ENCODE assay signal across 25 mouse cellular contexts in the genomic region with DNA sequence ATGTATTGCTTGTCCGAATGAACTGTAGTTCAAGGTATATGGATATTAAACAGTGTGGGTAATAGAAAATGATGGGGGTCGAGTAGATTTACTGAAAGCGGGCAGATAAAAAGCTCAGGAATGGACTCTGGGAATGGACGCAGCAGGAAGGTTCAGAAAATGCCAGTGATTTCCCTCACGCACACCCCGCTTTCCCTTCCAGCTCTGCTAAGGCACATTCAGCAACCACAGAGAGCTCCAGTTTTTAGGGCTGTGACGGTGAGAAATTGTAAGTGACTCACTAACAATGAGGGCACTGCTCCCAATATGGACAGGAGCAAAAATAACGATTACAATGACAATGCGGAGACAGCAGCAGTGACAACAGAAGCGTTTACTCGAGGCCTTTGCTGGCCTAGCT. TPM values are rescaled to one million over a fixed set of nuclear protein-coding genes. Genes with fewer than 3 reads are reported as not detected.
DNase-seq lines count a peak whose midpoint lies in the region; ATAC-seq and TF ChIP-seq lines count a peak whose summit lies in the region.
"Had no signal": no experiment of that assay in that cellular context is flagged by ENCODE, and none has a peak within 500 bp of the region (broad histone marks: within the 10 kb centered on the region; RNA-seq: fewer than 3 reads in every experiment).

No protein-coding gene starts in this region.

- no peak overlapping the region for H3K9ac ChIP-seq in limb, embryonic 12.5 days (replicated peaks)
- no peak overlapping the region for H3K9ac ChIP-seq in midbrain, embryonic 16.5 days (ENCODE audit: low read depth, low read length)
- H3K9ac ChIP-seq: heart, embryonic 12.5 days; kidney, embryonic 15.5 days; limb, embryonic 15.5 days; liver, embryonic 14.5 days; lung, embryonic 15.5 days had no signal

- no peak for TF ChIP-seq CTCF in cerebellum, adult 2 months (IDR thresholded peaks at IDR 0.05; ENCODE audit: borderline replicate concordance, insufficient read depth, low read depth, low read length)
- TF ChIP-seq CTCF in brain, embryonic 14.5 days (IDR thresholded peaks at IDR 0.05; ENCODE audit: borderline replicate concordance, extremely low read depth, insufficient read depth, insufficient read length), result no peak

- H3K36me3 ChIP-seq in limb, embryonic 12.5 days, result no peaks in the 10 kb centered on the region
- H3K36me3 ChIP-seq in limb, embryonic 10.5 days, result peaks cover 7% of the 10 kb centered on the region; the same call in 1 of the 2 replicates
- no peaks in the 10 kb centered on the region for H3K36me3 ChIP-seq in midbrain, embryonic 16.5 days (ENCODE audit: control insufficient read depth, insufficient read depth, low read length)
- H3K36me3 ChIP-seq: limb, embryonic 15.5 days; lung, embryonic 15.5 days had no signal

- no peaks in the 10 kb centered on the region for H3K9me3 ChIP-seq in limb, embryonic 12.5 days
- H3K9me3 ChIP-seq in limb, embryonic 10.5 days (replicated peaks), result no peaks in the 10 kb centered on the region
- H3K9me3 ChIP-seq in midbrain, embryonic 16.5 days (replicated peaks; ENCODE audit: control insufficient read depth, low read length, poor library complexity, severe bottlenecking), result no peaks in the 10 kb centered on the region
- H3K9me3 ChIP-seq: heart, embryonic 12.5 days; kidney, embryonic 15.5 days; limb, embryonic 15.5 days; lung, embryonic 15.5 days had no signal

- TF ChIP-seq POLR2A in cerebellum, adult 2 months (IDR thresholded peaks at IDR 0.05; ENCODE audit: borderline replicate concordance, insufficient read depth, low read length), result no peak
- no peak for TF ChIP-seq POLR2A in brain, embryonic 14.5 days (IDR thresholded peaks at IDR 0.05; ENCODE audit: borderline replicate concordance, extremely low read depth, insufficient read depth, insufficient read length, poor library complexity, severe bottlenecking)

- WGBS in cerebellum, adult 2 months, result 74% methylated on average over 11 of the region's 11 CpGs
- 63% methylated on average over 11 of the region's 11 CpGs for WGBS in limb, embryonic 12.5 days
- 87% methylated on average over 11 of the region's 11 CpGs for WGBS in limb, embryonic 10.5 days
- WGBS in midbrain, embryonic 16.5 days, result 61% methylated on average over 11 of the region's 11 CpGs

- 0 out of 2 replicates have a peak overlapping the region, but pooled peaks have one; percentile 6 for H3K4me2 ChIP-seq in limb, embryonic 12.5 days
- H3K4me2 ChIP-seq in midbrain, embryonic 16.5 days (ENCODE audit: low read length), result no peak overlapping the region
- H3K4me2 ChIP-seq: heart, embryonic 12.5 days; kidney, embryonic 15.5 days; limb, embryonic 15.5 days; lung, embryonic 15.5 days had no signal

- H3K27me3 ChIP-seq in cerebellum, adult 2 months (ENCODE audit: control insufficient read depth, insufficient read depth, low read length), result no peaks in the 10 kb centered on the region
- peaks cover 22% of the 10 kb centered on the region; the same call in 1 of the 2 replicates for H3K27me3 ChIP-seq in limb, embryonic 12.5 days
- peaks cover 59% of the 10 kb centered on the region for H3K27me3 ChIP-seq in limb, embryonic 10.5 days (ENCODE audit: low read depth, poor library complexity, severe bottlenecking)
- no peaks in the 10 kb centered on the region for H3K27me3 ChIP-seq in midbrain, embryonic 16.5 days (ENCODE audit: control insufficient read depth, insufficient read depth, low read depth, low read length)
- H3K27me3 ChIP-seq: heart, embryonic 12.5 days; limb, embryonic 15.5 days; lung, embryonic 15.5 days had no signal

- no peak overlapping the region for H3K4me3 ChIP-seq in cerebellum, adult 2 months (replicated peaks; ENCODE audit: insufficient read depth, low read depth, low read length)
- H3K4me3 ChIP-seq in limb, embryonic 12.5 days (replicated peaks), result no peak overlapping the region
- H3K4me3 ChIP-seq in limb, embryonic 10.5 days, result no peak overlapping the region
- no peak overlapping the region for H3K4me3 ChIP-seq in midbrain, embryonic 16.5 days (ENCODE audit: low read depth, low read length)
- H3K4me3 ChIP-seq: heart, embryonic 12.5 days; kidney, embryonic 15.5 days; limb, embryonic 15.5 days; lung, embryonic 15.5 days; myocyte had no signal

- no peaks in the 10 kb centered on the region for H3K4me1 ChIP-seq in cerebellum, adult 2 months (ENCODE audit: control insufficient read depth, insufficient read depth, low read length)
- 0 out of 2 replicates have a peak, but pooled peaks cover 2% of the 10 kb centered on the region for H3K4me1 ChIP-seq in limb, embryonic 12.5 days (replicated peaks)
- no peaks in the 10 kb centered on the region for H3K4me1 ChIP-seq in limb, embryonic 10.5 days
- H3K4me1 ChIP-seq in midbrain, embryonic 16.5 days (ENCODE audit: control insufficient read depth, insufficient read depth, low read length), result no peaks in the 10 kb centered on the region
- H3K4me1 ChIP-seq: heart, embryonic 12.5 days; kidney, embryonic 15.5 days; limb, embryonic 15.5 days; lung, embryonic 15.5 days had no signal

- 0 out of 2 replicates have a peak, but pooled peaks have one; percentile 42 for ATAC-seq in limb, embryonic 12.5 days (ENCODE audit: insufficient number of reproducible peaks, insufficient read depth, low FRiP score, low TSS enrichment, low read depth)
- peak; percentile 84 for ATAC-seq in midbrain, embryonic 16.5 days
- ATAC-seq: CD4-positive, CD25-positive, alpha-beta regulatory T cell, adult 4 months; forebrain, embryonic 16.5 days had no signal

- peak; percentile 6 to 7 for DNase-seq in cerebellum, postnatal 10 days
- no peak for DNase-seq in cerebellum, adult 2 months
- DNase-seq in limb, embryonic 10.5 days (ENCODE audit: low spot score), result no peak
- DNase-seq in brain, embryonic 14.5 days (ENCODE audit: low read depth), result peak; percentile 64
- no peak for DNase-seq in thymus, postnatal 14 days
- DNase-seq: cerebellum, adult 8-10 months; gastrocnemius, postnatal 25 days; heart, adult 18-20 months; heart, postnatal 10 days; kidney, adult 11 months; kidney, postnatal 36 days; right cerebral cortex, postnatal 25 days; spleen, adult 18-20 months had no signal

- H3K27ac ChIP-seq in cerebellum, adult 2 months (ENCODE audit: insufficient read depth, low read length), result no peak overlapping the region
- no peak overlapping the region for H3K27ac ChIP-seq in limb, embryonic 12.5 days
- H3K27ac ChIP-seq in limb, embryonic 10.5 days, result no peak overlapping the region
- H3K27ac ChIP-seq in midbrain, embryonic 16.5 days (ENCODE audit: low read length), result peak overlapping the region; percentile 49; the same call in 1 of the 2 replicates
- H3K27ac ChIP-seq: kidney, embryonic 15.5 days; limb, embryonic 15.5 days; liver, embryonic 14.5 days; lung, embryonic 15.5 days; macrophage had no signal

RNA-seq across cellular contexts. Expression of a gene that starts 14.7 kb away (rescaled TPM):
- 20.3 and 20.8 TPM in 2 replicates for polyA plus RNA-seq in cerebellum, adult 2 months (2012; rRNA removed)
- polyA plus RNA-seq in limb, embryonic 12.5 days (2016; fragmentation: Nextera tagmentation; extraction: Ambion mirVana), result 10.5 and 11.2 TPM in 2 replicates
- polyA plus RNA-seq in limb, embryonic 10.5 days (2016; fragmentation: Nextera tagmentation; extraction: Ambion mirVana), result 7.5 and 9.8 TPM in 2 replicates
- 4.5 and 5.6 TPM in 2 replicates for polyA plus RNA-seq in brain, embryonic 14.5 days (2012; rRNA removed)
- 4.7 TPM in 2 replicates for polyA plus RNA-seq in midbrain, embryonic 16.5 days (2015; fragmentation: Nextera tagmentation; extraction: Ambion mirVana)

RNA-seq across cellular contexts. Expression of a gene that starts 32.9 kb away (rescaled TPM):
- 58.5 and 64.8 TPM in 2 replicates for polyA plus RNA-seq in cerebellum, adult 2 months (2012; rRNA removed)
- 10.6 and 10.8 TPM in 2 replicates for polyA plus RNA-seq in limb, embryonic 12.5 days (2016; fragmentation: Nextera tagmentation; extraction: Ambion mirVana)
- 1.8 and 3.3 TPM in 2 replicates for polyA plus RNA-seq in limb, embryonic 10.5 days (2016; fragmentation: Nextera tagmentation; extraction: Ambion mirVana)
- 56.7 and 88.4 TPM in 2 replicates for polyA plus RNA-seq in brain, embryonic 14.5 days (2012; rRNA removed)
- polyA plus RNA-seq in midbrain, embryonic 16.5 days (2015; fragmentation: Nextera tagmentation; extraction: Ambion mirVana), result 126 TPM in 2 replicates
- polyA plus RNA-seq: macrophage had no signal

RNA-seq across cellular contexts. Expression of a gene that starts 40.4 kb away (rescaled TPM):
- polyA plus RNA-seq in cerebellum, adult 2 months (2012; rRNA removed), result 0.05 and 0.10 TPM in 2 replicates
- polyA plus RNA-seq in limb, embryonic 12.5 days (2016; fragmentation: Nextera tagmentation; extraction: Ambion mirVana), result not detected in 2 replicates
- 0.06 TPM in 1 of 2 replicates, not detected in the other for polyA plus RNA-seq in limb, embryonic 10.5 days (2016; fragmentation: Nextera tagmentation; extraction: Ambion mirVana)
- polyA plus RNA-seq in brain, embryonic 14.5 days (2012; rRNA removed), result 0.04 TPM in 1 of 2 replicates, not detected in the other
- polyA plus RNA-seq in midbrain, embryonic 16.5 days (2015; fragmentation: Nextera tagmentation; extraction: Ambion mirVana), result 0.11 and 0.12 TPM in 2 replicates
- polyA plus RNA-seq: kidney, embryonic 15.5 days; macrophage; testis, adult 2 months had no signal

RNA-seq across cellular contexts. Expression of a gene that starts 45.8 kb away (rescaled TPM):
- 0.38 and 0.47 TPM in 2 replicates for polyA plus RNA-seq in cerebellum, adult 2 months (2012; rRNA removed)
- polyA plus RNA-seq in limb, embryonic 12.5 days (2016; fragmentation: Nextera tagmentation; extraction: Ambion mirVana), result 29.7 and 33.5 TPM in 2 replicates
- polyA plus RNA-seq in limb, embryonic 10.5 days (2016; fragmentation: Nextera tagmentation; extraction: Ambion mirVana), result 32.4 and 35.5 TPM in 2 replicates
- polyA plus RNA-seq in brain, embryonic 14.5 days (2012; rRNA removed), result 5.6 and 10.9 TPM in 2 replicates
- polyA plus RNA-seq in midbrain, embryonic 16.5 days (2015; fragmentation: Nextera tagmentation; extraction: Ambion mirVana), result 3.9 and 6.1 TPM in 2 replicates

Comparison
In these comparisons a context has a peak if more than half of its experiments do, and no peak if none do; other contexts are left out.
1. DNase-seq: peak in cerebellum, postnatal 10 days (2 of 2) and brain, embryonic 14.5 days (single experiment); none in cerebellum, adult 2 months (0 of 2), limb, embryonic 10.5 days (single experiment) and thymus, postnatal 14 days (single experiment).